Mouse (Mus musculus): Measurements from ENCODE around the gene A430078G23Rik. TPM values are rescaled to one million over a fixed set of nuclear protein-coding genes. Genes with fewer than 3 reads are reported as not detected.

A430078G23Rik gene
- total and polyA plus RNA-seq, 3 experiments = 2.8 to 3.8 TPM; not detected in 1

DNA sequence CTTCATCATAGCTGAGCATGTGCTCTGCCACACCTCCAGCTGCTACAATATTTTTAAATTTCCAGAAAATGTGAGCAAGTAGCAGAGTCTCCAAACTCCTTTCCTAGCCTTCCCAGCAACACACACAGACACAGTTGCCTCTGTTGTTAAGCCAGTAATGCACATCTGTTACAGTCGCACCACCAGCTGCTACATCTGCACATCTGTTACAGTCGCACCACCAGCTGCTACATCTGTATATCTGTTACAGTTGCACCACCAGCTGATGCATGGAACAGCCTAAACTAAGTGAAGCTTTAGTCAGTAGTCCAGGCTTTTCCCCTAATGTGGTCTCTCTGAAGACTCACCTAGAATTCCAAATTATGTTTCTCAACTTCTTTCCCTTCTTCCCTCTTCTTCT lies 75.2 kb downstream of the A430078G23Rik start:
- Histone ChIP-seq H3K36me3 (ENCODE audit: control insufficient read depth in 1 of 2, insufficient read depth in 2 of 2, low read length in 2 of 2) (no peaks in the 10 kb centered on the region), H3K4me3 (ENCODE audit: control insufficient read depth in 1 of 2, insufficient read depth in 1 of 2, low read depth in 2 of 2, low read length in 2 of 2) (no peak overlapping the region), H3K27me3 (ENCODE audit: control insufficient read depth in 1 of 2, insufficient read depth in 2 of 2, low read length in 2 of 2) (no peaks in the 10 kb centered on the region), H3K9ac (ENCODE audit: control insufficient read depth, low read depth, low read length, poor library complexity, severe bottlenecking) (no peak overlapping the region), H3K4me1 (ENCODE audit: control insufficient read depth in 1 of 2, insufficient read depth in 2 of 2, low read length in 2 of 2) (no peaks in the 10 kb centered on the region), H3K27ac (ENCODE audit: control insufficient read depth, low read depth, low read length) (no peak overlapping the region), H3K79me2 (ENCODE audit: control insufficient read depth, insufficient read depth, low read length, poor library complexity) (no peaks in the 10 kb centered on the region), H3K9me3 (replicated peaks; ENCODE audit: insufficient read depth, low read length) (no peaks in the 10 kb centered on the region)
- TF ChIP-seq MAX (IDR thresholded peaks at IDR 0.05; ENCODE audit: low read length) (no peak), MYC (IDR thresholded peaks at IDR 0.05; ENCODE audit: low read depth, low read length) (no peak), GABPA (IDR thresholded peaks at IDR 0.05; ENCODE audit: low read depth, low read length) (no peak), ZC3H11A (IDR thresholded peaks at IDR 0.05; ENCODE audit: low read depth, low read length) (no peak), MAFK (IDR thresholded peaks at IDR 0.05; ENCODE audit: borderline replicate concordance, low read depth, low read length) (no peak), USF2 (IDR thresholded peaks at IDR 0.05; ENCODE audit: borderline replicate concordance in 1 of 2, insufficient read depth in 1 of 2, low read depth in 1 of 2, low read length in 2 of 2) (no peak), MXI1 (IDR thresholded peaks at IDR 0.05; ENCODE audit: low read depth, low read length) (no peak), CTCF (IDR thresholded peaks at IDR 0.05 in 2 of 3, conservative IDR thresholded peaks at IDR 0.05 in 1 of 3; ENCODE audit: control insufficient read depth in 1 of 3, insufficient read depth in 1 of 3, low read depth in 2 of 3, low read length in 3 of 3, poor library complexity in 1 of 3, severe bottlenecking in 1 of 3) (no peak), ZKSCAN1 (IDR thresholded peaks at IDR 0.05; ENCODE audit: low read depth, low read length) (no peak), TAL1 (IDR thresholded peaks at IDR 0.05; ENCODE audit: low read length) (no peak), POLR2AphosphoS5 (IDR thresholded peaks at IDR 0.05; ENCODE audit: borderline replicate concordance, low read depth, low read length) (no peak)
- no peak for DNase-seq (ENCODE audit: low read depth, low spot score)

DNA sequence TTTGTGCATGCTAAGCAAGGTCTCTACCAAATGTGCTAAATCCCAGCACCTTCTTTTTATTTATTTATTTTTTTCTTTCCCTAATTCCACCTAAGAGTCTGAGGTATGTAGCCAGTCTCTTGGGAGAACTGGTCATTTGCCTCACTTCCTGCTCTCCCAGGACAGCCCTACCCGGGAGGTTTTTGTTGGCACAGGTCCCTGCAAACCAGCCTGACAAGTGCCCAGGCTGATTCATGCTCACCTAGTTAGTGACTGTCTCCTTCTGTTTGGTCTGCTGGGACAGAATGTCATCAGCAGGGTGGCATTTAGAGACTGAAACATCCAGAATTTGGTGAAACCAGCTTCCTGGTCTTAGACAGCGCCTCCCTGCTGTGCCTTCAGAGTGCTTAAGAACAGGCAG lies 76.8 kb downstream of the A430078G23Rik start:
- Histone ChIP-seq H3K79me2 (ENCODE audit: control insufficient read depth, insufficient read depth, low read length, poor library complexity) (no peaks in the 10 kb centered on the region), H3K4me3 (ENCODE audit: control insufficient read depth in 1 of 2, insufficient read depth in 1 of 2, low read depth in 2 of 2, low read length in 2 of 2) (no peak overlapping the region), H3K9ac (ENCODE audit: control insufficient read depth, low read depth, low read length, poor library complexity, severe bottlenecking) (no peak overlapping the region), H3K36me3 (ENCODE audit: control insufficient read depth in 1 of 2, insufficient read depth in 2 of 2, low read length in 2 of 2) (no peaks in the 10 kb centered on the region), H3K27me3 (ENCODE audit: control insufficient read depth in 1 of 2, insufficient read depth in 2 of 2, low read length in 2 of 2) (no peaks in the 10 kb centered on the region), H3K9me3 (replicated peaks; ENCODE audit: insufficient read depth, low read length) (no peaks in the 10 kb centered on the region), H3K4me1 (ENCODE audit: control insufficient read depth in 1 of 2, insufficient read depth in 2 of 2, low read length in 2 of 2) (no peaks in the 10 kb centered on the region), H3K27ac (ENCODE audit: control insufficient read depth, low read depth, low read length) (no peak overlapping the region)
- DNase-seq (ENCODE audit: low read depth, low spot score) = no peak
- TF ChIP-seq ELF1 (IDR thresholded peaks at IDR 0.05; ENCODE audit: low read depth, low read length) = no peak
- no peak for TF ChIP-seq MAZ (IDR thresholded peaks at IDR 0.05; ENCODE audit: low read depth, low read length)
- TF ChIP-seq MYB (IDR thresholded peaks at IDR 0.05; ENCODE audit: low read depth, low read length) = no peak
- TF ChIP-seq KAT2A (conservative IDR thresholded peaks at IDR 0.05; ENCODE audit: low read depth, low read length) = no peak
- TF ChIP-seq USF1 (IDR thresholded peaks at IDR 0.05; ENCODE audit: low read depth, low read length) = no peak
- no peak for TF ChIP-seq NELFE (IDR thresholded peaks at IDR 0.05; ENCODE audit: low read depth, low read length)
- no peak for TF ChIP-seq EP300 (IDR thresholded peaks at IDR 0.05; ENCODE audit: low read depth in 1 of 2, low read length in 2 of 2)
- no peak for TF ChIP-seq BHLHE40 (IDR thresholded peaks at IDR 0.05; ENCODE audit: borderline replicate concordance, low read depth, low read length)
- no peak for TF ChIP-seq HCFC1 (IDR thresholded peaks at IDR 0.05; ENCODE audit: low read depth, low read length)
- TF ChIP-seq TBP (IDR thresholded peaks at IDR 0.05; ENCODE audit: low read depth, low read length) = no peak
- no peak for TF ChIP-seq SIN3A (IDR thresholded peaks at IDR 0.05; ENCODE audit: low read length)
- no peak for TF ChIP-seq GABPA (IDR thresholded peaks at IDR 0.05; ENCODE audit: low read depth, low read length)
- no peak for TF ChIP-seq ZNF384 (IDR thresholded peaks at IDR 0.05; ENCODE audit: low read depth, low read length)
